Mouse (Mus musculus) myocyte (in vitro differentiated cells): ENCODE results near the gene Ispd. TPM values are rescaled to one million over a fixed set of nuclear protein-coding genes. Genes with fewer than 3 reads are reported as not detected.

Experiments
- H3K27me3 ChIP-seq: one replicate; pipeline ENCODE4 v1.6.1; 2011; ENCODE audit not compliant: control insufficient read depth, insufficient read depth, insufficient read length
- H3K36me3 ChIP-seq: one replicate; pipeline ENCODE4 v1.6.1; 2011; ENCODE audit not compliant: control insufficient read depth, insufficient read depth
- H3K4me2 ChIP-seq: one replicate; pipeline ENCODE4 v1.6.1; 2011; ENCODE audit warnings: low read depth, control low read depth
- H3K4me3 ChIP-seq: one replicate; pipeline ENCODE4 v1.5.1; 2011; ENCODE audit warnings: mild to moderate bottlenecking, control low read depth, moderate library complexity
- H3K79me2 ChIP-seq: one replicate; pipeline ENCODE4 v1.6.1; 2011; ENCODE audit not compliant: control insufficient read depth, insufficient read depth
- H3ac ChIP-seq: one replicate; pipeline ENCODE4 v1.6.1; 2011; ENCODE audit not compliant: control insufficient read depth, insufficient read length
- CEBPB ChIP-seq: IDR thresholded peaks from 2 replicates; pipeline ENCODE4 v1.6.1; 2011; ENCODE audit warnings: mild to moderate bottlenecking, moderate library complexity; ENCODE audit not compliant: poor library complexity, insufficient read depth, severe bottlenecking
- E2F4 ChIP-seq: IDR thresholded peaks from one replicate; pipeline ENCODE4 v1.6.1; 2011; ENCODE audit warnings: mild to moderate bottlenecking, control low read depth, moderate library complexity; ENCODE audit not compliant: insufficient read depth
- MAX ChIP-seq: IDR thresholded peaks from one replicate; pipeline ENCODE4 v1.6.1; 2011; ENCODE audit warnings: low read depth, mild to moderate bottlenecking, control low read depth
- MYOD1 ChIP-seq, 3 experiments: IDR thresholded peaks; one replicate each; pipeline ENCODE4 v1.6.1; 2011; ENCODE audit warnings: control low read depth in 2 of 3, low read depth in 2 of 3, mild to moderate bottlenecking in 2 of 3, moderate library complexity in 1 of 3; ENCODE audit not compliant: insufficient read length in 2 of 3, control insufficient read depth in 1 of 3
- MYOG ChIP-seq, 3 experiments: IDR thresholded peaks; one replicate each; pipeline ENCODE4 v1.6.1; 2011; ENCODE audit warnings: control low read depth in 2 of 3, low read depth in 2 of 3, mild to moderate bottlenecking in 2 of 3; ENCODE audit not compliant: insufficient read length in 2 of 3, control insufficient read depth in 1 of 3, insufficient read depth in 1 of 3
- POLR2A ChIP-seq: IDR thresholded peaks from one replicate; pipeline ENCODE4 v1.6.1; 2011; ENCODE audit warnings: low read depth, mild to moderate bottlenecking, control low read depth, moderate library complexity; ENCODE audit not compliant: insufficient read length
- POLR2AphosphoS2 ChIP-seq: IDR thresholded peaks from one replicate; pipeline ENCODE4 v1.6.1; 2011; ENCODE audit warnings: low read depth, control low read depth; ENCODE audit not compliant: insufficient read length
- REST ChIP-seq: IDR thresholded peaks from one replicate; pipeline ENCODE4 v1.6.1; 2011; ENCODE audit warnings: mild to moderate bottlenecking, control low read depth, moderate library complexity; ENCODE audit not compliant: insufficient read depth, insufficient read length
- SRF ChIP-seq: IDR thresholded peaks from one replicate; pipeline ENCODE4 v1.6.1; 2011; ENCODE audit warnings: low read depth; ENCODE audit not compliant: control insufficient read depth, insufficient read length
- TCF12 ChIP-seq: IDR thresholded peaks from one replicate; pipeline ENCODE4 v1.6.1; 2011; ENCODE audit warnings: mild to moderate bottlenecking, control low read depth; ENCODE audit not compliant: poor library complexity, insufficient read depth, severe bottlenecking
- TCF3 ChIP-seq: IDR thresholded peaks from one replicate; pipeline ENCODE4 v1.6.1; 2011; ENCODE audit warnings: low read depth, control low read depth; ENCODE audit not compliant: insufficient read length
- USF1 ChIP-seq: IDR thresholded peaks from one replicate; pipeline ENCODE4 v1.6.1; 2011; ENCODE audit warnings: low read depth, mild to moderate bottlenecking, control low read depth, moderate library complexity
- polyA plus RNA-seq: library from polyadenylated mRNA; unstranded; fragments of >200 nt; fragmentation: generic; extraction: Trizol; gene quantifications from one replicate; pipeline ENCODE4 v1.2.1, GENCODE M21; 2012; ENCODE audit warnings: missing spikeins

Ispd gene
- 1.6 TPM for polyA plus RNA-seq

DNA sequence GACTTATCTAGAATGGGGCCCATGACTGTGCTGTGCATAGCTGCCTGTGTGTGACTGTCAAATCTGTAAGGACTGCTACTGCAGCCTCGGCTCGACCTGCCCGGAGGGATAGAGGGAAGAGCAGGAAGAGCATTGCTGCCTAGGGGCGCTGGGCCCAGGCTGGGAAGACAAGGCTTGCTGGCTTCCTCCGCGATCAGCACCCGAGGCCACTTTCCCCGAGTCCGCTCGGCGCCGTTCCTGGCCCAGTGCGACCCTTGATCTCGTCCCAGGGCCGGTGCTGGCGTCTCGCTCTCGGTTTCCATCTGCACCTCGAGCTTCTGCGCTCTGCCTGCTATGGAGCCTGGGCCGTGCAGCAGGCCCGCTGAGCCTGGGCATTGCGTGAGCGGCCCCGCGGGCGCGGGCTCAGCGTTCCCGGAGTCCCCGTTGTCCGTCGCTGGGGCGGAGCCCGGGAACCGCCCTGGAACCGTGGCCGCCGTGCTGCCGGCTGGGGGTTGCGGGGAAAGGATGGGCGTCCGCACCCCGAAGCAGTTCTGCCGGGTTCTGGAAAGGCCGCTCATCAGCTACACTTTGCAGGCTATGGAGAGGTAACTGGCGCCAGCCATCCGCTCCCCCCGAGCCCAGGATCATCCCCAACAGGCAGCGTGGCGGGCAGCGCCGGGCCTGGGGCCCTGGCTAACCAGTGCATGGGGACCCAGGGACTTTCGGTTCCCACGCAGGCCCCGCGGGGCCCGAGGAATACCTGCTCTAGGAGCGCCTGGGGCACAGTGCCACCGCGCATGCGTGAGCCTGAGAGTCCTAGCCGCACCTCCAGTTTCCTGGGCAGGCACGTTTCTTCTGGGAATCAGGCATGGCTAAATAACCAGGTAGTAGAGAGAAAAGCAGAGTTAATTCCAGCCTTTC, at the start of gene Ispd, which contains the start of gene D630036H23Rik:
Ispd (plus strand) TSS at position 10 of the 900 bp plus-strand sequence.
D630036H23Rik (minus strand) TSS at position 741 of the 900 bp plus-strand sequence.
- peak within 1 kb of the TSS; percentile 26 for H3ac ChIP-seq
- peak in 1 of 3 experiments; percentile 4 for TF ChIP-seq MYOG (IDR thresholded peaks at IDR 0.05; ENCODE audit: control insufficient read depth in 1 of 3, insufficient read depth in 1 of 3, insufficient read length in 2 of 3, low read depth in 2 of 3)
- no peak for TF ChIP-seq USF1
- no peak for TF ChIP-seq SRF
- TF ChIP-seq REST, result no peak
- no peak for TF ChIP-seq POLR2AphosphoS2
- TF ChIP-seq TCF12, result no peak
- TF ChIP-seq MYOD1 (IDR thresholded peaks at IDR 0.05; ENCODE audit: control insufficient read depth in 1 of 3, insufficient read length in 2 of 3, low read depth in 2 of 3), result no peak
- TF ChIP-seq TCF3, result no peak
- TF ChIP-seq POLR2A, result peak; percentile 35
- TF ChIP-seq E2F4, result no peak
- TF ChIP-seq MAX, result no peak
- TF ChIP-seq CEBPB, result no peak
- peak within 1 kb of the TSS; percentile 60 for H3K4me2 ChIP-seq
- no peaks in the 10 kb centered on the region for H3K36me3 ChIP-seq
- no peaks in the 10 kb centered on the region for H3K79me2 ChIP-seq
- peak within 1 kb of the TSS; percentile 26 for H3K4me3 ChIP-seq
- H3K27me3 ChIP-seq, result no peaks in the 10 kb centered on the region

DNA sequence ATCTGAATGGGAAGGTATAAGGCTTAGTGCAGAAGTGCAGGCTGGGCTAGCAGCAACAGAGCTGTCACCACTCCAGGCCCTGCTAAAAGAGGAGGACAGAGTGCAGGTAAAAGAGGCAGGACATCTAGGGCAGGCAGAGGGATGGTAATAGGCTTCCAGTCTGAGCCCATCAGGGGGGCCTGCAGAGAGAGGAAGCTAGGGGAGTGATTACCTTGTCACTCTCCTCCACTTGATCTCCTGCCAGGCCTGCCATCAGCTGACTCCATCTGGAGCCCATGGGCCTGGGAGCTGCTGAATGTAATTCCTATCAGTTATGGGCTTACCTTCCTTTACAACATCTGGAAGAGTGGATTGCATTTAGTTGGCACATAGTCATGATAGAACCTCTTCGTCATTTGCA, 48.6 kb upstream of the Ispd start:
- no peaks in the 10 kb centered on the region for H3K79me2 ChIP-seq
- H3K27me3 ChIP-seq, result no peaks in the 10 kb centered on the region
- TF ChIP-seq TCF12 (no peak), SRF (no peak), POLR2A (no peak), CEBPB (no peak), E2F4 (no peak), MYOD1 (IDR thresholded peaks at IDR 0.05; ENCODE audit: control insufficient read depth in 1 of 3, insufficient read length in 2 of 3, low read depth in 2 of 3) (no peak), USF1 (no peak), TCF3 (no peak), MAX (no peak), POLR2AphosphoS2 (no peak), MYOG (IDR thresholded peaks at IDR 0.05; ENCODE audit: control insufficient read depth in 1 of 3, insufficient read depth in 1 of 3, insufficient read length in 2 of 3, low read depth in 2 of 3) (no peak), REST (no peak)
- H3K4me3 ChIP-seq, result no peak overlapping the region
- no peaks in the 10 kb centered on the region for H3K36me3 ChIP-seq
- no peak overlapping the region for H3K4me2 ChIP-seq
- no peak overlapping the region for H3ac ChIP-seq

GRCm38 (mm10) chr12:36333837-36334281, 47.4 kb upstream of the Ispd start:
- H3K4me3 ChIP-seq, result no peak overlapping the region
- H3K27me3 ChIP-seq, result no peaks in the 10 kb centered on the region
- no peak overlapping the region for H3K4me2 ChIP-seq
- H3ac ChIP-seq, result no peak overlapping the region
- no peak for TF ChIP-seq CEBPB
- no peak for TF ChIP-seq MYOG (IDR thresholded peaks at IDR 0.05; ENCODE audit: control insufficient read depth in 1 of 3, insufficient read depth in 1 of 3, insufficient read length in 2 of 3, low read depth in 2 of 3)
- TF ChIP-seq MYOD1 (IDR thresholded peaks at IDR 0.05; ENCODE audit: control insufficient read depth in 1 of 3, insufficient read length in 2 of 3, low read depth in 2 of 3), result no peak
- no peak for TF ChIP-seq TCF3
- TF ChIP-seq TCF12, result no peak
- no peak for TF ChIP-seq REST
- no peak for TF ChIP-seq USF1
- no peaks in the 10 kb centered on the region for H3K79me2 ChIP-seq
- H3K36me3 ChIP-seq, result no peaks in the 10 kb centered on the region

- H3K4me2 ChIP-seq, result no peak overlapping the region
- no peaks in the 10 kb centered on the region for H3K79me2 ChIP-seq
- H3K36me3 ChIP-seq, result no peaks in the 10 kb centered on the region
- TF ChIP-seq POLR2A, result no peak
- TF ChIP-seq MAX, result no peak
- TF ChIP-seq USF1, result no peak
- TF ChIP-seq SRF, result no peak
- no peak for TF ChIP-seq REST
- no peak for TF ChIP-seq CEBPB
- no peak for TF ChIP-seq TCF12
- no peak for TF ChIP-seq POLR2AphosphoS2
- TF ChIP-seq MYOG (IDR thresholded peaks at IDR 0.05; ENCODE audit: control insufficient read depth in 1 of 3, insufficient read depth in 1 of 3, insufficient read length in 2 of 3, low read depth in 2 of 3), result no peak
- TF ChIP-seq TCF3, result no peak
- TF ChIP-seq MYOD1 (IDR thresholded peaks at IDR 0.05; ENCODE audit: control insufficient read depth in 1 of 3, insufficient read length in 2 of 3, low read depth in 2 of 3), result no peak
- TF ChIP-seq E2F4, result no peak
- no peak overlapping the region for H3K4me3 ChIP-seq
- H3K27me3 ChIP-seq, result no peaks in the 10 kb centered on the region
- no peak overlapping the region for H3ac ChIP-seq
Observed at GRCm38 (mm10) chr12:36344131-36344530, 37.1 kb upstream of the Ispd start.
